Mouse (Mus musculus): ENCODE measurements at regions not wholly inside any gene's neighbourhood (a gene's known extent, or its start where the extent isn't known, plus 50 kb on each side); places are given as distances from the start of the nearest gene placed in this dataset.
A peak's percentile ranks its signal among the peaks of the same experiment; 100 is the strongest.
"Not testable (repeated sequence)": the region's sequence is repeated elsewhere in the genome, so short reads cannot be mapped to it uniquely, and the experiment has no call there.

DNA sequence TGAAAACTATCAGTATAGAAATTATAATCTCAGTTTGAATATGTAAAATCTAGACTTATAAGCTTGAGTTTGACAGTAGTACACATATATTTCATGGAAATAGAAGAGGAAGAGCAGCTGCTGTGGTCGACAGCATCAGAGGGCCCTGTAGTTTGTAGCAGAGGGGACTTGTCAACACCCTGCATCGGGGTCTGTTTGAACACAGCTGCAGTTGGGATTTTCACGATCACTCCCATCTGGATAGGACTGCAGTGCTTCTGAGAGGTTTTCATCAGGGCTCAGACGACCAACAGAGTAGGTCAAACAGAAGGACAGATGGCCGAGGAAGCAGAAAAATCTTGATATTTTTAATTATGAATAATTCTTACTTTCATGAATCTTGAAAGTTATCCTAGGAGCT is 523.8 kb downstream of the Tpm3-rs7 start:
- no peaks in the 10 kb centered on the region for H3K9me3 ChIP-seq (replicated peaks; ENCODE audit: control insufficient read depth, low read length)
- WGBS (ENCODE audit: insufficient replicate concordance), result 29% methylated on average over 5 of the region's 5 CpGs
- H3K4me1 ChIP-seq (ENCODE audit: control insufficient read depth, insufficient read depth, low read length), result no peaks in the 10 kb centered on the region
- no peak overlapping the region for H3K4me2 ChIP-seq
- H3K36me3 ChIP-seq (ENCODE audit: control insufficient read depth, insufficient read depth, low read length), result no peaks in the 10 kb centered on the region
- H3K27ac ChIP-seq (ENCODE audit: low read depth, low read length), result no peak overlapping the region
- no peak overlapping the region for H3K9ac ChIP-seq (ENCODE audit: low read depth, low read length)
- 0 out of 2 replicates have a peak, but pooled peaks have one; percentile 49 for ATAC-seq (replicated peaks; ENCODE audit: insufficient number of reproducible peaks, low FRiP score, low TSS enrichment)
- H3K4me3 ChIP-seq (ENCODE audit: low read depth, low read length), result no peak overlapping the region
- no peaks in the 10 kb centered on the region for H3K27me3 ChIP-seq (ENCODE audit: control insufficient read depth, insufficient read depth, low read length)

DNA sequence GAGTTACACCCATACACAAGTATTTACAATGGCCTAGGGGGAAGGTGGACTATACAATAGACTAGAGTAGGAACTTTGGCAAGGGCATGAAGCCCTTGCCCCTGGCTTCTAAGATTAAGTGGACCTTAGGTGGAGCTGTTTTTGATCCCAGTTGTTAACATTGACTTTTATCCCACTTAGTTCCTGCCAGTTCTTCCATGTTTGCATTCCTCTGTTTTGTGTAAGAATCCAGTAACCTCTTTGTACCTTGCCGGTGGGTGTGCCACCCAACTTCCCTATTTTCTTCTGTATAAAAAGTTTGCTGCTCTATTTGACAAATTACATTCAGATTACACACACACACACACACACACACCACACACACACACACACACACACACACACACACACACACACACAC is 533.4 kb downstream of the Tpm3-rs7 start:
- not testable (repeated sequence) for H3K9me3 ChIP-seq (replicated peaks; ENCODE audit: control insufficient read depth, low read length); H3K4me1 ChIP-seq (ENCODE audit: control insufficient read depth, insufficient read depth, low read length); H3K9ac ChIP-seq (ENCODE audit: low read depth, low read length); ATAC-seq (replicated peaks; ENCODE audit: insufficient number of reproducible peaks, low FRiP score, low TSS enrichment); H3K4me2 ChIP-seq; H3K27ac ChIP-seq (ENCODE audit: low read depth, low read length); H3K27me3 ChIP-seq (ENCODE audit: control insufficient read depth, insufficient read depth, low read length); H3K4me3 ChIP-seq (ENCODE audit: low read depth, low read length); H3K36me3 ChIP-seq (ENCODE audit: control insufficient read depth, insufficient read depth, low read length)
- 79% methylated on average over 1 of the region's 1 CpGs for WGBS (ENCODE audit: insufficient replicate concordance)

DNA sequence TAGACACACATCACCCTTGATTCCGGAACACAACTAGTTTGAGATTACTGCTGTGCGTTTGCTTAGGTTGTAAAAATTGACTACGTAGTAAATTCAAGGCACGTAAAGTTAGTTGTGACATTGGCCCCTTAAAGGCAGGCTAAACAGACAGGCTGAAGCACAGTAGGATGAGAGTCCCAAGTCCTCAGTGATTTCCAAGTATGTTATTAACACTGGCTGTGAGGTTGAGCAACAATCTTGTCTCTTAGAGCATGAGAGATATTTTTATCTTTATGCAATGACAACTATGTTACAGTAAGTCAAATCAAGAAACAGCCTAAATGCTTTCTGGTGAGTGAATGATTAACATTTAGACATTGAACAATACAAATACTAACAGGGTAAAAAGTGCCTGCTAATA is 538.6 kb downstream of the Tpm3-rs7 start:
- no peaks in the 10 kb centered on the region for H3K27me3 ChIP-seq (ENCODE audit: control insufficient read depth, insufficient read depth, low read length)
- H3K4me1 ChIP-seq (ENCODE audit: control insufficient read depth, insufficient read depth, low read length), result no peaks in the 10 kb centered on the region
- no peak overlapping the region for H3K4me3 ChIP-seq (ENCODE audit: low read depth, low read length)
- no peak for ATAC-seq (replicated peaks; ENCODE audit: insufficient number of reproducible peaks, low FRiP score, low TSS enrichment)
- H3K4me2 ChIP-seq, result no peak overlapping the region
- H3K9me3 ChIP-seq (replicated peaks; ENCODE audit: control insufficient read depth, low read length), result no peaks in the 10 kb centered on the region
- H3K36me3 ChIP-seq (ENCODE audit: control insufficient read depth, insufficient read depth, low read length), result no peaks in the 10 kb centered on the region
- no peak overlapping the region for H3K9ac ChIP-seq (ENCODE audit: low read depth, low read length)
- WGBS (ENCODE audit: insufficient replicate concordance), result 89% methylated on average over 4 of the region's 4 CpGs
- H3K27ac ChIP-seq (ENCODE audit: low read depth, low read length), result no peak overlapping the region

DNA sequence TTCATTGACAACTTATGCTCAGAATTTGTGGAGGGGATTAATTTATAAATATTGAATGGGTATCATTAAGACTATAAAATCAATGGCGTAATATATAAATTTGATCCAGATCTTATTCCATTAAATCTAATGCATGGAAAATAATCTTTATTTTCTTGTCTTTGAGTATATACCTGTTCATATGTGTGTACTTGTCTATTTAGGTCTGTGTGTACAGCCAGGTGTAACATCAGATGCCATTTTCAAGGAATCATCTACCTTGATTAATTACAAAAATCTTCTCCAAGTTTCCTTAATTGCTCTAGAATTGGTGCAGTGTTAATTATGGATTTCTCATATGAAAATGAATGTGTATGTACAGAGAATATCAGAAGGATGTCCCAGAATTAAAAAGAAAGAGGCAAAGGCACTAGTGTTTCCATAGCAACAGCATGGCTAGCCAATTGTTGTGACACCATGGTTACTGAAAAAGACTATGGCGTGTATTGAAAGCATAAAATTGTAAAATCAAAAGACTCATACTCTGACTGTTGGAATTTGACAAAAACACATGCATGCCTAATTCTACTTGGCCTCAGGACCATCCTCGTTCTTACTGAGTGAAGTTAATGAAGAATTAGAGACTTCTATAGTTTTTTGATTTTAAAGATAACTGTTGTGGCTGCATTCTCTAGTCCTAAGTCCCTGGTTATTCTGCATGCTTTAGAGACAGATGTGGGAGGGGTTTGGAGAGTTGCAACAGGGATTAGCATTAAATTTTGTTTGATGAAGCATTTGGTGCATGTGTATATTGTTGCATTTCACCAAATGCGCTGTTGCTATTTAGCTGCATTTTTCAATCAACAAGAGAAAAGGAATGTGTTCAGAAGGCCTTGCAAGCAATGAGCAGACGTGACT is 553.0 kb downstream of the Tpm3-rs7 start:
- Histone ChIP-seq H3K4me3 (ENCODE audit: low read depth, low read length) (no peak overlapping the region), H3K4me2 (no peak overlapping the region), H3K27me3 (ENCODE audit: control insufficient read depth, insufficient read depth, low read length) (no peaks in the 10 kb centered on the region), H3K9me3 (replicated peaks; ENCODE audit: control insufficient read depth, low read length) (no peaks in the 10 kb centered on the region), H3K4me1 (ENCODE audit: control insufficient read depth, insufficient read depth, low read length) (no peaks in the 10 kb centered on the region), H3K27ac (ENCODE audit: low read depth, low read length) (no peak overlapping the region), H3K9ac (ENCODE audit: low read depth, low read length) (no peak overlapping the region), H3K36me3 (ENCODE audit: control insufficient read depth, insufficient read depth, low read length) (no peaks in the 10 kb centered on the region)
- 81% methylated on average over 5 of the region's 5 CpGs for WGBS (ENCODE audit: insufficient replicate concordance)
- no peak for ATAC-seq (replicated peaks; ENCODE audit: insufficient number of reproducible peaks, low FRiP score, low TSS enrichment)

DNA sequence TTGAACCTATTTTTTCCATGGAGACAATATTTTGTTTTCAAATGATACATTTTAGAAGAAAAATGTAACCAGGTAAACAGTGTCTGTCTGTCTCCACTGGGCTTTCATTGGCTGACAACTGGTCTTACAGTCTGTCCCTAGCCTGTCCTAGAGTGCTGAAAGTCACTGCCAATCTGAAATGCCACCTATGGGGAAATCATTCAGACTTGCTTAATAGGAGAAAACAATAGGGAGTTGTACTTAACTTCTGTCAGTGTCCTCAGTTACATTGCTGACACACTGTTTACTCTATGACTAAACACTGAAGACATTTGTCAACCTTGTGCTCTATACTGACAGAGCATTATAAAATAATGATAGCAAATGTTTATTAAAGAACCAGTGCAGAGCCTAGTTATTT is 569.2 kb downstream of the Tpm3-rs7 start:
- no peak overlapping the region for H3K4me2 ChIP-seq
- no peaks in the 10 kb centered on the region for H3K9me3 ChIP-seq (replicated peaks; ENCODE audit: control insufficient read depth, low read length)
- H3K27me3 ChIP-seq (ENCODE audit: control insufficient read depth, insufficient read depth, low read length), result no peaks in the 10 kb centered on the region
- no peak overlapping the region for H3K4me3 ChIP-seq (ENCODE audit: low read depth, low read length)
- H3K36me3 ChIP-seq (ENCODE audit: control insufficient read depth, insufficient read depth, low read length), result no peaks in the 10 kb centered on the region
- no peaks in the 10 kb centered on the region for H3K4me1 ChIP-seq (ENCODE audit: control insufficient read depth, insufficient read depth, low read length)
- no peak overlapping the region for H3K27ac ChIP-seq (ENCODE audit: low read depth, low read length)
- H3K9ac ChIP-seq (ENCODE audit: low read depth, low read length), result no peak overlapping the region
- ATAC-seq (replicated peaks; ENCODE audit: insufficient number of reproducible peaks, low FRiP score, low TSS enrichment), result no peak

DNA sequence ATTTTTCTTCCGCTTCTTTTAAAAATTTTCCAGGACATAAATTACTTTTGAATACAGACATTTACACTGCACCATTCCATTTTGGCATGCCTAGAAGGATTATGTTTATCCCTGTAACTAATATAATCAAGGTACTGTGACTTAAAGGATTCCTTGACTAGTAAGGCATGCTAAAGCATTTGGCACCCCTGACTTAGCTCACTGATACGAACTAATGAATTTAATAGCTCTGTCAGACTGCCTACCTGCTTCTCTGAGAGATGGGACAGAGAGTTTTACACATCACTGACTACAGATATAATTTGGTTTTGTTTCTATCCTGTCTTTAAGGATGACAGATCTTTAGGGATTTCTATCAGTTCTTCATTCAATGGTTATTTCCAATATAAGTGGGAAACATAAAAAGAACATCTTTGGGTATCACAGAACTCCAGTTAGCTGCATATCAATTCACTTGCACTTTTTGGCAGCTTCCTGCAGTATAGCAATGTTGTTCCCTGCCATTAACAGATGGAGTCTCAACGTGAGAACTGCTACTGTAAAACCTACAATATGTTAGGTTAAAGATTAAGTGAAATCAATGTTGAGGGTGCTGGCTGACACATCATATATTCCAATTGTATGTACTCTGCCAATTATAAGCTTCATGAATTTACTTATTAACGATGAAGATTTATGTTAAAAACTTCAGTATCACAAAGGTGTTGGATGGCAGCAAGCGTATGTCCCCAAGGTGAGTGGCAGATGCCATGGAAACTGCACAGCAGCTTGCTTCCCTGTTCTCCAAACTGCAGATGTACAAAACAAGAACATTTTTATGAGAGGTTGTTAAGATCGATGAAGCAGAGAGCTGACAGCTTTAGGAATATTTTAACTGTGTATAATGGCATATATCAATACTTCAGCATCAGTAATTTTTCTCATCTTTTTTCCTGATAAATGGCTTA is 572.8 kb downstream of the Tpm3-rs7 start:
- Histone ChIP-seq H3K4me2 (no peak overlapping the region), H3K36me3 (ENCODE audit: control insufficient read depth, insufficient read depth, low read length) (no peaks in the 10 kb centered on the region), H3K4me1 (ENCODE audit: control insufficient read depth, insufficient read depth, low read length) (no peaks in the 10 kb centered on the region), H3K27me3 (ENCODE audit: control insufficient read depth, insufficient read depth, low read length) (no peaks in the 10 kb centered on the region), H3K9me3 (replicated peaks; ENCODE audit: control insufficient read depth, low read length) (no peaks in the 10 kb centered on the region), H3K4me3 (ENCODE audit: low read depth, low read length) (no peak overlapping the region), H3K27ac (ENCODE audit: low read depth, low read length) (no peak overlapping the region), H3K9ac (ENCODE audit: low read depth, low read length) (no peak overlapping the region)
- 81% methylated on average over 6 of the region's 6 CpGs for WGBS (ENCODE audit: insufficient replicate concordance)
- ATAC-seq (replicated peaks; ENCODE audit: insufficient number of reproducible peaks, low FRiP score, low TSS enrichment), result no peak

DNA sequence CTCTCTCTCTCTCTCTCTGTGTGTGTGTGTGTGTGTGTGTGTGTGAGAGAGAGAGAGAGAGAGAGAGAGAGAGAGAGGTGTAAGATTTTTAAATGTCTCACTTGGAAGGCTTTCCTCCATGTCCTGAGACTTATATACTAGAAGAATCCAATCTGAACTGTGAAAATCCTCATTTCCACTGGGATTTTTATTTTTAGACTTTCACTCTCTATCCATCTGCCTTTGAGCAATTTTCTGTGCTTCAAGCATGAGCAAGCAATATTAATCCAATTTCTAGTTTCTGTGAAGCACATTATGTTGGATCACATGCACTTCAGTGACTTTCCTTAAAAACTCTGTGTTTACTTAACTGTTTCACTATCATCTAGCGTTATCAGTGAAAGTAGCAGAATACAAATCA is 616.4 kb downstream of the Tpm3-rs7 start:
- WGBS (ENCODE audit: insufficient replicate concordance), result 40% methylated on average over 1 of the region's 1 CpGs
- no peaks in the 10 kb centered on the region for H3K36me3 ChIP-seq (ENCODE audit: control insufficient read depth, insufficient read depth, low read length)

DNA sequence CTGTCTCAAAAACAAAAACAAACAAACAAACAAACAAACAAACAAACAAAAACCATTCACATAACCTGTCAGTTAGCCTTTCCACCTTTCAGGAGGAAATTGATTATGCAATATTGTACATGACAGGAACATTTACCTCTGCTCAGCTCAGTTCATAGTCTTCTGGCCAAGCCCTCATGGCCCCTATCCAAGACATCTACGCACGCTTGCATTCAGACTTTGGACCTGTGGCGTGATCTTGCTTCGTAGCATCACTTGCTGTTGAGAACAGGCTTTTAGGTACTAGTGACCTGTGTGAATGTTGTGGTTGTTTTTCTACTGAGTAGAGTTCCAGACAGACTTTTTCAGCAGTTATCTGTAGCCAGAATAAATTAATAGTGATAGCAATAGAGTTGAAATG is 619.4 kb downstream of the Tpm3-rs7 start:
- Histone ChIP-seq H3K27me3 (ENCODE audit: control insufficient read depth, insufficient read depth, low read length) (no peaks in the 10 kb centered on the region), H3K9ac (ENCODE audit: low read depth, low read length) (no peak overlapping the region), H3K4me3 (ENCODE audit: low read depth, low read length) (no peak overlapping the region), H3K4me2 (no peak overlapping the region), H3K4me1 (ENCODE audit: control insufficient read depth, insufficient read depth, low read length) (no peaks in the 10 kb centered on the region), H3K36me3 (ENCODE audit: control insufficient read depth, insufficient read depth, low read length) (no peaks in the 10 kb centered on the region), H3K9me3 (replicated peaks; ENCODE audit: control insufficient read depth, low read length) (no peaks in the 10 kb centered on the region), H3K27ac (ENCODE audit: low read depth, low read length) (no peak overlapping the region)
- ATAC-seq (replicated peaks; ENCODE audit: insufficient number of reproducible peaks, low FRiP score, low TSS enrichment), result no peak
- WGBS (ENCODE audit: insufficient replicate concordance), result 82% methylated on average over 4 of the region's 4 CpGs

More for the DNA sequence above, 616.4 kb downstream of the Tpm3-rs7 start:
- no peak overlapping the region for H3K27ac ChIP-seq (ENCODE audit: low read depth, low read length)
- H3K9ac ChIP-seq (ENCODE audit: low read depth, low read length), result no peak overlapping the region
- no peaks in the 10 kb centered on the region for H3K4me1 ChIP-seq (ENCODE audit: control insufficient read depth, insufficient read depth, low read length)
- ATAC-seq (replicated peaks; ENCODE audit: insufficient number of reproducible peaks, low FRiP score, low TSS enrichment), result no peak
- H3K27me3 ChIP-seq (ENCODE audit: control insufficient read depth, insufficient read depth, low read length), result no peaks in the 10 kb centered on the region
- H3K9me3 ChIP-seq (replicated peaks; ENCODE audit: control insufficient read depth, low read length), result no peaks in the 10 kb centered on the region
- no peak overlapping the region for H3K4me3 ChIP-seq (ENCODE audit: low read depth, low read length)
- no peak overlapping the region for H3K4me2 ChIP-seq
